Mouse (Mus musculus): Measurements from ENCODE around the gene Cct5.

DNA sequence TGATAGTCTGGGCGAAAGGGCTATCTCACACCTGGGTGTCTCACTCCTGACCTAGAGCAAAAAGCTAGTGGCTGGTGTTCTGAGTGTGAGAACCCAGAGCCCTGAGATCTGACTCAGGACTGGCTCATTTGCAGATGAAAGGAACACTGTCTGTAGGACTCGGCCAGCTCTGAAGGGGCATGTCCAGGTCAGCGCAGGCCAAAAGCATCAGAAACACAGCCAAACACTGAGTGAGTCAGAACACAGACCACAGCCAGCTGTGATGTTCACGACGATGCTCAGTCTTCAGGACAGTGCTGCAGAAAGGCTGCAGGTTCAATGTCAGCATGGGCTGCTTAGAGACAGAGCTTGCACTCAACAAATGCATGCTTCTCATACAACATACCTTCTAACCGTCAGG is 40.2 kb downstream of the Cct5 start:
- TF ChIP-seq CTCF (IDR thresholded peaks at IDR 0.05; ENCODE audit: insufficient read depth, low read depth, low read length), result no peak
- TF ChIP-seq POLR2A (IDR thresholded peaks at IDR 0.05; ENCODE audit: insufficient read depth, low read depth, low read length), result no peak

All from olfactory bulb, adult 2 months (tissue).